Mouse (Mus musculus): Measurements from ENCODE around the gene Cela2a.

Cela2a gene

GRCm38 (mm10) chr4:141826060-141826459, at the start of gene Cela2a:
Gene Cela2a, minus strand, starts transcription at chr4:141826160.
- no peak for DNase-seq (ENCODE audit: low spot score in 2 of 2)

DNA sequence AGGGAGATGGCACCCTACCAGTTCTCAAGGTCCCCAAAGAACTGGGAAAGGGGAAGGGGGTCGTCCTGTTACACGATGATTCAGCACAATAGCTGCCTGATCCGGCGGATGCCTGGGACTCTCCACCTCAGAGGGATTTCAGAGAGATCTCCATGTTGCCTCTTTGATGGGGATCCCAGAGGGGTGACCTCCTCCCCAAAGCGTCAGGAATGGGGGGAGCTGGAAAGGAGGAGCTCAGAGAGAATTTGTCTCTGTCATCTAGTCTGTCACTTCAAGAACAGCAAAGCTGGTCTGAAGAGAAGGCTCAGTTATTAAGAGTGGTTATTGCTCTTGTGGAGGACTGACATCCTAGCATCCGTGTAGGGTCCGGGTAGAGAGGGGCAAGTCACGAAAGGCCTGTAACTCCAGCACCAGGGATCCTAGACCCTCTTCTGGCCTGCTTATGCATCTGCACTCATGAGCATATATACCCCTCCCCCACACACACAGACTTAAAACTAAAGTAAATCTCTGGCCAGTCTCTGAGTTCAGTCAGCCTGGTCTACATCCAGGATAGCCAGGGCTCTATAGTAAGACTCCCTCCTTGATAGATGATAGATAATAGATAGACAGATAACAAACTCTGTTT, 49.6 kb upstream of the Cela2a start:
- DNase-seq (ENCODE audit: low spot score in 2 of 2), result no peak

DNA sequence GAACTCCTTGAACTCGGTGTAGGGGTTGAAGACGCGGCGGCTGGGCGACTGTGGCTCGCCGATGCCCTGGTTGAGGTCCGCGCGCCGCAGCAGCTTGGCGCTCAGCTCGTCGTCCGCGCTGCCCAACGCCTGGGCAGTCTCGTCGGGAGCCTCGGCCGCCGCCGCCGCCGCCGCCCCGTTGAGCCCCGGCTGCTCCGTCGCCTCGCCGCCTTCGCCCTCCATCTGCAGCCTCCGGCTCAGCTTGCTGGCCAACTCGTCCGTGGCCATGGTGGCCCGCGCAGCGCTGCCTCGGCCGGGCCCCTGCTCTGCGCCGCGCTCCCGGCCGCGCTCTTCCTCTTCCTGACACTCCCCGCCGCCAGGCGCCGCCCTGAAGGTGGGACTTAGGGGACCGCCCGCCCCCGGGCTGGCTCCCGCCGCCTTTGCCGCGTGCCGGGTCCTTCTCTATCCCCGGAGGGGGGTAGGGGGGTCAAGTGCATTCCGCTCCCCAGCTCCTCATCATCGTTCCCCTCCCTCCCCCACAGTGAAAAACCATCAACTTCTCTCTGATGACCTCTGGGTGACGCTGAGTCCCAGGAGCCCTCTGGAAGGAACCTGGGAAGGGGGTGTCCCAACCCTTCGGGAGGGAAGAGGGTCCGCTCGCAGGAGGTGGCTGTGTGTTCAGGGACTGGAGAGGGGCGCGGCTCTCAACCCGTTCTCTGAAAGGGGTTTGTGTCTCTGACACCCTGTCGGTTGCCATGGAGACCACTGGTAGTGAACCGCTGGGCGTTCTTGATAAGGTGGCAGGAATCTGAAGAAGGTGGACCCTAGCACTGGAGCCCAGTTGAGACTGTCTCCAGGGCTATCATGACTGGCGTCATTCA, 48.9 kb upstream of the Cela2a start, which contains the start of gene Efhd2:
Gene Efhd2, minus strand, starts transcription at position 320 of the 860 bp plus-strand sequence.
- DNase-seq (ENCODE audit: low spot score in 2 of 2), result peak; percentile 15 to 70

DNA sequence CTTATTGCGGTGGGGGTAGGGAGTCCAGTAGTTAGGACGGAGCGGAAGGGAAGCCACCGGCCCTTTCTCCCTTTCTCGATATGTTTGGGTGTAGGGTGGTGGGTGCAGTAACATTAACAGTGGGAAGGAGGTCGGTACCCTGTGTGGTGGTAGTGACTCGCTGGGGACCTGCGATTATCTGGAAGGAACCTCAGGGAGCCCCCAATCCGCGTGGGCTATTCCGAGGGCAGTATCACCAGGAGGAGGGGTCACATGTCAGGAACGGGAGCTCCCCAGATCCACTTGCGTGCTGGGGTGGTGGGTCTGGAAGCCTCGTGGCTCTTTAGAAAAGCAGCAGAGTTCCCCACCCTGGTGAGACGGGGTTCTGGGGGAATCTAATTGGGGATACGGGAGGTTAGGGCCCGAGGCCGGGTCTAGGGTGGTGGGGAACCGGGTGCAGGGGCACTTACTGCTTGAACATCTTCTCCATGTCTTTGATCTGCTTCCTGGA, 48.2 kb upstream of the Cela2a start:
- no peak for DNase-seq (ENCODE audit: low spot score in 2 of 2)

- DNase-seq (ENCODE audit: low spot score in 2 of 2), result peak in 1 of 2 experiments; percentile 12
Observed at GRCm38 (mm10) chr4:141872977-141873376, 47.0 kb upstream of the Cela2a start.

DNA sequence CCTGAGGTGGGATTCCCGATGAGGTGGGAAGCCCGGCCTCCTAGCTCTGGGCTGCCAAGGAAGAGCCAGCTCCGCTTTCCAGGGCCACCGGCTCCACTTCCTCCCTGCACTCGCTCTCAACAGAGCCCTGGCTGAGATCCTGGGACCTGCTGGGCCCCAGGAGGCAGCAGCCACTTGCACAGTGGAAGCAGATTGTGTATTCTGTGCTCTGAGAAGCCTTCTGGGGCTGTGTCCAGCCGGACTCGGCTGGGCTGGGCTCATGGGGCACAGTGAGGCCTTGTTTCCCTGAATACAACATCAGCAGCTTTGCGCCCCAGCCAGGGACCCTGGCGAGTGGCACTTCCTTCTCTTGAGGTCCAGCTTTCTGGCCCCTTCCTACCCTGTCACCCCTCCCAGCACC, 45.9 kb upstream of the Cela2a start:
- peak; percentile 53 to 69 for DNase-seq (ENCODE audit: low spot score in 2 of 2)

DNA sequence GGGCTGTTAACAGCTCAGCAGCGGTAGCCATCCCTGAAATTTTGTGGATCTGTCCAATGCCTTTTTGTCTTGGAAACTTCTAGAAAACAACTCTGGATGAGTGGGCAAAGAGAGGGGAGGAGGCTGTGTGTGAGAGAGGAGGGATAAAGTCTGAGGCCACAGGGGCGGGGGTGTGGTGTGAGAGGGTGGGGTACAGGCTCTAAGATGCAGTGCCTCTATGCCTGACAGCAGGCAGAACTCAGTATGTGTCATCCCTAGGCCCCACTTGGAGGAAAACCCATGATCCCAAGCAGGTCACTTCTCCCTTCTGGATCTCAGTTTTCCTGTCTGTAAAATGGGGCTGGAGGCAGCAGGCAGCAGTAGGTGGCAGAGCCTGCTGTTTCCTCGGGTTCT, 45.4 kb upstream of the Cela2a start:
- no peak for DNase-seq (ENCODE audit: low spot score in 2 of 2)

GRCm38 (mm10) chr4:141870666-141871332, 44.8 kb upstream of the Cela2a start:
- DNase-seq (ENCODE audit: low spot score in 2 of 2), result peak in 1 of 2 experiments; percentile 9

DNA sequence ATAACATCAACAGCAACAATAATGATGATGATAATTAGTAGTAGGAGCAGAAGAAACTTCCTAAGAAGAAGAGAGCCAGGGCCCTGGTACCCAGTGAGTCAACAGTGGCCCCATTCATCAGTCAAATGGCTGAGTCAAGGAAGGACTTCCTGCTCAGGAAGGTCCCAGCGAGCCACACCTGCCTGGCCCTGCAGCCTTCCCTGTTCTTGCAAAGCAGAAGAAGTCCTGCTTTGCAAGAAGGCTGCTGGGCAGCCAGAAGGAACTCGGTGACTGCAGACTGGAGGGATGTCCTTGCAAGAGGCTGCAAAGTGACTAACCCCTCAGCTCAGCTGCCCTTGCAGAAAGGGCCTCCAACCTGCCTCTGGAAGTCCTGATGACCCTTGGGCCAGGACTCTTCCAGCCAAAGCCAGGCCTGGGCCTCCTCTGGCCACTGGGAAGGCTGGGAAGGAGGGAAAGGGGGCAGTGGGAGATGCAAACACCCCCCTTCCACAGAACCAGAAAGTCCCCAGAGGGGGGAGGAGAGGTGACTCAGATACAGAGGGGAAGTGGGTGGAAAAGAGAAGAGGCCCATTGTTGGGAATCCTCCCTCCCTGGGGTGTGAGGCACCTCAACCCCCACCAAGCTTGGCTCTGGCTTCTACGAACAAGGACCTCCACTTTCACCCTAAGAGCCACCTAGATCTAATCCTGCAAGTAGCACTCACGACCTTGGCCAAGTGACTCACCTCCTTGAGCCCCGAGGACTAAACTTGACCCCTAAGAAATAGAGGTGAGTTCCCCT, 43.7 kb upstream of the Cela2a start:
- peak in 1 of 2 experiments; percentile 3 for DNase-seq (ENCODE audit: low spot score in 2 of 2)

DNA sequence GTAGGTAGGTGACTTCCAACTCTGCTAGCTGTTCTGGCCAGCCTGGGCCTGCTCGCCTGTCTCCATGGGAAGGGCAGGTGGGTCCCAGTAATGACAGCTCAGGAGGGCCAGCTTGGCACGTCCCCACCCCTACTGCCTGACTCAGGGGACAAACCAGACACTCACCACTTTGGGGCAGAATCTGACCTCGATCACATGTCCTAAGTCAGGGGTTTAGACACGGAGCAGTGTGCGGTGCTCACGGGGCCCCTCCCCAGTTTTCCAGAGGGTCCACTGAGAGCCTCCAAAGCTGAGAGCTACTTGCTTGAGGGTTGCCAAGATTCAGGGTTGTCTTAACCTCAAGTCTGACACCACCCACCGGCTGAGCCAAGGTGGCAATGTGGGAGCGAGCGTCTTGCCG, 42.1 kb upstream of the Cela2a start:
- DNase-seq (ENCODE audit: low spot score in 2 of 2), result peak in 1 of 2 experiments; percentile 33

GRCm38 (mm10) chr4:141867498-141867897, 41.5 kb upstream of the Cela2a start:
- DNase-seq (ENCODE audit: low spot score in 2 of 2), result peak; percentile 59 to 61

- DNase-seq (ENCODE audit: low spot score in 2 of 2), result peak in 1 of 2 experiments; percentile 33
Observed at GRCm38 (mm10) chr4:141866933-141867490, 41.1 kb upstream of the Cela2a start.

- no peak for DNase-seq (ENCODE audit: low spot score in 2 of 2)
Observed at GRCm38 (mm10) chr4:141865600-141865999, 39.6 kb upstream of the Cela2a start.

- no peak for DNase-seq (ENCODE audit: low spot score in 2 of 2)
Observed at GRCm38 (mm10) chr4:141865006-141865405, 39.0 kb upstream of the Cela2a start.

DNA sequence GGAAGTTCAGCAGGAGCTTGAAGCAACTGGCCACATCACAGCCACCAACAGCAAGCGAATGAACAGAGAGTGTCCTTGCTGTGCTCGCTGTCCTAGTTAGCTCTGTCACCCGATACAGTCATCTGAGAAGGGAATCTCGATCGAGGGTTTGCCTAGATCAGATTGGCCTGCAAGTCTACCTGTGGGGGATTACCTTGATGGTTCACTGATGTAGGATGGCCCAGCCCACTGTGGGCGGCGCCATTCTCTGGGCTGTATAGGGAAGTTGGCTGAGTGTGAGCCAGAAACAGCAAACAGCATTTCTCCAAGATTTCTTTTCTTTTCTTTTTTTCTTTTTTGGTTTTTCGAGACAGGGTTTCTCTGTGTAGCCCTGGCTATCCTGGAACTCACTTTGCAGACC, 38.5 kb upstream of the Cela2a start:
- no peak for DNase-seq (ENCODE audit: low spot score in 2 of 2)

DNA sequence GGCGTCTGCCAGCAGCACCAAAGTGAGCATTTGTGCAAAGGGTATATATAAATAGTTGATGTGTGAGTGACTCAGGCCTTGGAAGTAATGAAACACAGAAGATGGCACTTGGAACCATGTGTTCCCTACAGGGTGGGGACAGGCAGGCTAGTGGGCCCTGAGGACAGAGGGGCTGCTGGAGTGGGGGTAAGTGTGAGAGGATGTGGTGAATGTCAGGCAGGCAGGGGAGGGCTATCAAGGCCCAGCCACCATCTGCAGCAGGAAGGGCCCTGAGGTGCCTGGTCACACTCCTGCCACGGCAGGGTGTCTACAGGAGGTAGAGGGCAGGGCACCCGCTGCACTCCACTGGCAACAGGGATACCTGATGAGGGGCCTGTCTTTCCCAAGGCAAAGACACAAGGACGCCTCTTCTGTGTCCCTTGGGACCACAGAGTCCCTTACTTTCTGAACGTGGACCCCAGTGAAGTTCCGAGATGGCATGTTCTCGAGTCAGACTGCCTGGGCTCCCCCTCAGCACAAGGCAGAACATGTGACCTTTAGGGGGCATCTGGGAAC, 37.8 kb upstream of the Cela2a start:
- DNase-seq (ENCODE audit: low spot score in 2 of 2), result peak in 1 of 2 experiments; percentile 5

- DNase-seq (ENCODE audit: low spot score in 2 of 2), result peak in 1 of 2 experiments; percentile 4
Observed at GRCm38 (mm10) chr4:141862867-141863266, 36.9 kb upstream of the Cela2a start.

DNA sequence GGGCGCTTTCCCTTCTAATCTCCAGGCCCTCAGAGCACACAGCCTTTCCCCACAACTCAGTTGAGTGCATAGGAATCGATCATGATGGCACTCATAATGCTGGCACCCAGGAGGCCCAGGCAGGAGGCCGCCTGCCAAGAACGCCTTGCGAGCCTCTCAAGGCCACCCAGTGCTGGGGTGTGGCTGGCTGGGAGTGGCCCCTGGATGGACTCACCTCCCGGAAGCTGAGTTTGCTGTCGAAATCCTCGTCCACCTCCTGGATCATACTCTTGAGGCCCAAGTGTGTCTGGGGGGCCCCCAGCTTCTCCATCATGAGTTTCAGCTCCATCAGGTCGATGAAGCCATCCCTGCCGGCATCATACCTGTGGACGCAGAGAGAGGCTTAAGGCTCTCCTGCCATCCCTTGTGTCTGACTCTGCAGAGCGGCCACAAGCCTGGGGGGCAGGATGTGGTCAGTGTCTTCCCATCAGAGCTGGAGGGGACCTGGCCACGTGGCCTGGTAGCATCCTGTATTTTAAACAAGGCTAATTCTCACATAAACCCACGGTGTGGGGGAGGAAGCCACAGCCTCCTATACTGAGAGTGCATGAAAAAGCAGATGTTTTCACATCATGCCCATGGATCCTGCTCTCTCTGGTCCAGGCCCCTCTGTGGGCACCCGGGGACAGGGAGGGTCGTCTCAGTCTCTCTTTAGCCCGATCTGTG, 35.8 kb upstream of the Cela2a start:
- no peak for DNase-seq (ENCODE audit: low spot score in 2 of 2)

DNA sequence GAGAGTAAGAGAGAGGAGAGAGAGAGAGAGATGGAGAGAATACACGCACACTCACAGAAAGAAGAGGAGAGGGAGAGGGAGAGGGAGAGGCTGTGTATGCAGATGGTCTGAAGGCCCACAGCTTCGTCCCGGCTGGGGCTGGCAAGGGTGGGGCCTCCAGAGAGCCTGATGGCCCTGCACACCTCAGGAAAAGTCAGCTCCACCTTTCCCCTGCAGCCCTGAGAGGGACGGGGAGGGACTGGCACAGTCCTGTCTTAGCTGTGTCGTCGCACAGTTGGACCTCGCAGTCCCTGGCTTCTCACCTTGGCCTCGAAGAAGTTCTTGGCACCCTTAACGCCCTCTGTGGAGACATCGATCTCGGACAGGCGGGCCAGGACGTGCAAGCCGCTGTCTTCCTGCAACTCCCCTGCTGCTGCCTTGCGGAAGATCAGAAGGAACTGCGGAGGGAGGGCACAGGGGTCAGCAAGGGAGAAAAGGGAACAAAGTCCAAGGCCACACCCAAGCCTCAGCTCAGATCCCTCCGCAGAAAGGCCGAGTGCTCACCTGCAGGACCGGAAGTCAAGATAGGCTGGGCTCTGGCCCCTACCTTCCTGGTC, 34.4 kb upstream of the Cela2a start:
- DNase-seq (ENCODE audit: low spot score in 2 of 2), result peak in 1 of 2 experiments; percentile 8

DNA sequence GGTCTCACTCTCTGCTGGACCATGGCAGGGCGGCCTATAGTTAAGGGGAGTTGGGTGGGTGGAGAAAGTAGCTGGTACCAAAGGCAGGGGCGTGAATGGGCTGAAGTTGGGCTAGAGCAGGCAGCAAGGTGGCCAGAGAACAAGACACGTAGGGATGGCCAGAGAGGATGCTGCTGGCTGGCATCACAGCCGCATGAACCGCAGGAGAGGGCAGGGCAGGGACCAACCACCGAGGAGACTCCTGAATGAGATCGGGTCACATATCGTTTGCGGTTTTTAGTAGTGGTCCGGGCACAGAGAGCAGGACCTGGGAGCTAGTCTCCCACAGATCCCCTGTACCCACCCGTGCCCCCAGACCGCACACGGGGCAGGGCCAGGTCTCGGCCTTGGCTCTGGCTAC, 33.4 kb upstream of the Cela2a start:
- DNase-seq (ENCODE audit: low spot score in 2 of 2), result peak in 1 of 2 experiments; percentile 4
